Mouse (Mus musculus): ENCODE measurements around the gene Asic3. TPM values are rescaled to one million over a fixed set of nuclear protein-coding genes. Genes with fewer than 3 reads are reported as not detected.
A peak's percentile ranks its signal among the peaks of the same experiment; 100 is the strongest.

The Asic3 gene
- polyA plus RNA-seq, 1 experiment from 2014 or later = 2.4 TPM

- no peak for ATAC-seq (ENCODE audit: low FRiP score)
Measured at GRCm38 (mm10) chr5:24443927-24444326, 30.7 kb downstream of the Asic3 start.

GRCm38 (mm10) chr5:24444746-24445427 lies 31.7 kb downstream of the Asic3 start, which contains the start of gene Fastk:
Gene Fastk (minus strand): TSS chr5:24445287.
- peak; percentile 83 for ATAC-seq (ENCODE audit: low FRiP score)
- peak within 1 kb of the TSS; percentile 96 for H3K9ac ChIP-seq (replicated peaks)
- peaks cover 42% of the 10 kb centered on the region for H3K4me1 ChIP-seq
- under 1% methylated on average over 60 of the region's 60 CpGs for WGBS
- no peaks in the 10 kb centered on the region for H3K9me3 ChIP-seq (replicated peaks)
- peak within 1 kb of the TSS; percentile 94 for H3K4me3 ChIP-seq (replicated peaks)
- 0 out of 2 replicates have a peak, but pooled peaks cover 3% of the 10 kb centered on the region for H3K27me3 ChIP-seq (replicated peaks)
- H3K4me2 ChIP-seq = peak within 1 kb of the TSS; percentile 95
- H3K36me3 ChIP-seq = peaks cover 27% of the 10 kb centered on the region
- H3K27ac ChIP-seq (replicated peaks) = peak within 1 kb of the TSS; percentile 97

More at GRCm38 (mm10) chr5:24443927-24444326, 30.7 kb downstream of the Asic3 start:
- peak overlapping the region; percentile 95 for H3K4me2 ChIP-seq
- H3K9me3 ChIP-seq (replicated peaks) = no peaks in the 10 kb centered on the region
- peaks cover 36% of the 10 kb centered on the region for H3K36me3 ChIP-seq
- 87% methylated on average over 12 of the region's 12 CpGs for WGBS
- peak overlapping the region; percentile 94 for H3K4me3 ChIP-seq (replicated peaks)
- peak overlapping the region; percentile 97; the same call in 1 of the 2 replicates for H3K27ac ChIP-seq (replicated peaks)
- H3K4me1 ChIP-seq = peaks cover 42% of the 10 kb centered on the region
- H3K27me3 ChIP-seq (replicated peaks) = 0 out of 2 replicates have a peak, but pooled peaks cover 2% of the 10 kb centered on the region
- peak overlapping the region; percentile 96 for H3K9ac ChIP-seq (replicated peaks)

GRCm38 (mm10) chr5:24445428-24446080 lies 32.4 kb downstream of the Asic3 start:
- Histone ChIP-seq H3K36me3 (peaks cover 20% of the 10 kb centered on the region), H3K27me3 (replicated peaks) (0 out of 2 replicates have a peak, but pooled peaks cover 3% of the 10 kb centered on the region), H3K4me3 (replicated peaks) (peak overlapping the region; percentile 94), H3K27ac (replicated peaks) (peak overlapping the region; percentile 97), H3K4me1 (peaks cover 42% of the 10 kb centered on the region), H3K4me2 (peak overlapping the region; percentile 95), H3K9me3 (replicated peaks) (no peaks in the 10 kb centered on the region), H3K9ac (replicated peaks) (peak overlapping the region; percentile 96)
- WGBS = 57% methylated on average over 20 of the region's 20 CpGs
- ATAC-seq (ENCODE audit: low FRiP score) = 0 out of 2 replicates have a peak, but pooled peaks have one; percentile 0

- Histone ChIP-seq H3K36me3 (peaks cover 9% of the 10 kb centered on the region), H3K27me3 (replicated peaks) (0 out of 2 replicates have a peak, but pooled peaks cover 3% of the 10 kb centered on the region), H3K4me1 (peaks cover 48% of the 10 kb centered on the region), H3K9ac (replicated peaks) (no peak overlapping the region), H3K27ac (replicated peaks) (no peak overlapping the region), H3K9me3 (replicated peaks) (no peaks in the 10 kb centered on the region), H3K4me3 (replicated peaks) (peak overlapping the region; percentile 71; the same call in 1 of the 2 replicates), H3K4me2 (peak overlapping the region; percentile 88)
- ATAC-seq (ENCODE audit: low FRiP score) = no peak
- WGBS = 95% methylated on average over 7 of the region's 7 CpGs
Measured at GRCm38 (mm10) chr5:24446630-24447029, 33.4 kb downstream of the Asic3 start.

- peak within 1 kb of the TSS; percentile 71 for H3K4me3 ChIP-seq (replicated peaks)
- peak within 1 kb of the TSS; percentile 88 for H3K4me2 ChIP-seq
- peak; percentile 45 for ATAC-seq (ENCODE audit: low FRiP score)
- 0 out of 2 replicates have a peak, but pooled peaks cover 3% of the 10 kb centered on the region for H3K27me3 ChIP-seq (replicated peaks)
- 0 out of 2 replicates have a peak, but pooled peaks cover 3% of the 10 kb centered on the region for H3K36me3 ChIP-seq
- peak within 1 kb of the TSS; percentile 74 for H3K27ac ChIP-seq (replicated peaks)
- no peaks in the 10 kb centered on the region for H3K9me3 ChIP-seq (replicated peaks)
- H3K9ac ChIP-seq (replicated peaks) = peak within 1 kb of the TSS; percentile 63
- H3K4me1 ChIP-seq = peaks cover 48% of the 10 kb centered on the region
- WGBS = 2% methylated on average over 34 of the region's 34 CpGs
Measured at GRCm38 (mm10) chr5:24447624-24448298, 34.6 kb downstream of the Asic3 start, which contains the start of gene Tmub1. Gene Tmub1 (minus strand): TSS chr5:24447854.

GRCm38 (mm10) chr5:24451264-24452029 lies 38.3 kb downstream of the Asic3 start:
- peak; percentile 74 for ATAC-seq (ENCODE audit: low FRiP score)
- WGBS = 2% methylated on average over 46 of the region's 66 CpGs

GRCm38 (mm10) chr5:24452030-24452690 lies 39.0 kb downstream of the Asic3 start, which contains the start of gene Agap3:
Gene Agap3 (plus strand): TSS chr5:24452177.
- H3K4me3 ChIP-seq (replicated peaks) = peak within 1 kb of the TSS; percentile 85
- H3K27ac ChIP-seq (replicated peaks) = peak within 1 kb of the TSS; percentile 93
- H3K4me2 ChIP-seq = peak within 1 kb of the TSS; percentile 91
- H3K9ac ChIP-seq (replicated peaks) = peak within 1 kb of the TSS; percentile 85
- 0 out of 2 replicates have a peak, but pooled peaks cover 3% of the 10 kb centered on the region for H3K27me3 ChIP-seq (replicated peaks)
- peak; percentile 14 for ATAC-seq (ENCODE audit: low FRiP score)
- under 1% methylated on average over 44 of the region's 85 CpGs for WGBS
- H3K9me3 ChIP-seq (replicated peaks) = no peaks in the 10 kb centered on the region
- peaks cover 62% of the 10 kb centered on the region for H3K4me1 ChIP-seq
- no peaks in the 10 kb centered on the region for H3K36me3 ChIP-seq

More at GRCm38 (mm10) chr5:24451264-24452029, 38.3 kb downstream of the Asic3 start:
- Histone ChIP-seq H3K27me3 (replicated peaks) (0 out of 2 replicates have a peak, but pooled peaks cover 3% of the 10 kb centered on the region), H3K4me2 (peak overlapping the region; percentile 91), H3K27ac (replicated peaks) (peak overlapping the region; percentile 93), H3K4me1 (peaks cover 62% of the 10 kb centered on the region), H3K9ac (replicated peaks) (peak overlapping the region; percentile 85), H3K4me3 (replicated peaks) (peak overlapping the region; percentile 85), H3K9me3 (replicated peaks) (no peaks in the 10 kb centered on the region), H3K36me3 (no peaks in the 10 kb centered on the region)

GRCm38 (mm10) chr5:24452691-24453233 lies 39.6 kb downstream of the Asic3 start:
- WGBS = under 1% methylated on average over 28 of the region's 29 CpGs
- H3K9ac ChIP-seq (replicated peaks) = peak overlapping the region; percentile 85
- H3K4me1 ChIP-seq = peaks cover 59% of the 10 kb centered on the region
- H3K36me3 ChIP-seq = no peaks in the 10 kb centered on the region
- no peaks in the 10 kb centered on the region for H3K9me3 ChIP-seq (replicated peaks)
- peak overlapping the region; percentile 93 for H3K27ac ChIP-seq (replicated peaks)
- peak overlapping the region; percentile 85 for H3K4me3 ChIP-seq (replicated peaks)
- H3K27me3 ChIP-seq (replicated peaks) = 0 out of 2 replicates have a peak, but pooled peaks cover 3% of the 10 kb centered on the region
- peak overlapping the region; percentile 91 for H3K4me2 ChIP-seq
- ATAC-seq (ENCODE audit: low FRiP score) = peak; percentile 4; the same call in 1 of the 2 replicates

GRCm38 (mm10) chr5:24453283-24453984 lies 40.2 kb downstream of the Asic3 start:
- H3K9ac ChIP-seq (replicated peaks) = peak overlapping the region; percentile 85
- no peak for ATAC-seq (ENCODE audit: low FRiP score)
- peaks cover 5% of the 10 kb centered on the region; the same call in 1 of the 2 replicates for H3K36me3 ChIP-seq
- H3K4me2 ChIP-seq = peak overlapping the region; percentile 91
- H3K4me3 ChIP-seq (replicated peaks) = peak overlapping the region; percentile 85
- H3K4me1 ChIP-seq = peaks cover 53% of the 10 kb centered on the region
- 8% methylated on average over 5 of the region's 5 CpGs for WGBS
- 0 out of 2 replicates have a peak, but pooled peaks cover 3% of the 10 kb centered on the region for H3K27me3 ChIP-seq (replicated peaks)
- peak overlapping the region; percentile 93 for H3K27ac ChIP-seq (replicated peaks)
- H3K9me3 ChIP-seq (replicated peaks) = no peaks in the 10 kb centered on the region
